Mouse (Mus musculus): Measurements from ENCODE around the gene Bicral. TPM values are rescaled to one million over a fixed set of nuclear protein-coding genes. Genes with fewer than 3 reads are reported as not detected.
A peak's percentile ranks its signal among the peaks of the same experiment; 100 is the strongest.
"Not testable (repeated sequence)": the region's sequence is repeated elsewhere in the genome, so short reads cannot be mapped to it uniquely, and the experiment has no call there.

The Bicral gene
- total RNA-seq, 1 experiment from 2014 or later, result 27.0 TPM

- ATAC-seq (replicated peaks in 1 of 2; ENCODE audit: insufficient read depth in 1 of 2, low FRiP score in 2 of 2, low TSS enrichment in 1 of 2, low read depth in 1 of 2, poor library complexity in 2 of 2, severe bottlenecking in 2 of 2), result peak; percentile 51 to 55; a peak in 2 of 4 replicates
Measured at GRCm38 (mm10) chr17:46828935-46829334, 29.3 kb downstream of the Bicral start.

- no peak for ATAC-seq (replicated peaks in 1 of 2; ENCODE audit: insufficient read depth in 1 of 2, low FRiP score in 2 of 2, low TSS enrichment in 1 of 2, low read depth in 1 of 2, poor library complexity in 2 of 2, severe bottlenecking in 2 of 2)
Measured at GRCm38 (mm10) chr17:46823091-46823490, 35.2 kb downstream of the Bicral start.

GRCm38 (mm10) chr17:46820628-46821027 is 37.7 kb downstream of the Bicral start:
- ATAC-seq (replicated peaks in 1 of 2; ENCODE audit: insufficient read depth in 1 of 2, low FRiP score in 2 of 2, low TSS enrichment in 1 of 2, low read depth in 1 of 2, poor library complexity in 2 of 2, severe bottlenecking in 2 of 2), result no peak

- peak in 1 of 2 experiments; percentile 29; a peak in 1 of 4 replicates for ATAC-seq (replicated peaks in 1 of 2; ENCODE audit: insufficient read depth in 1 of 2, low FRiP score in 2 of 2, low TSS enrichment in 1 of 2, low read depth in 1 of 2, poor library complexity in 2 of 2, severe bottlenecking in 2 of 2)
Measured at GRCm38 (mm10) chr17:46817734-46818158, 40.5 kb downstream of the Bicral start.

- ATAC-seq (replicated peaks in 1 of 2; ENCODE audit: insufficient read depth in 1 of 2, low FRiP score in 2 of 2, low TSS enrichment in 1 of 2, low read depth in 1 of 2, poor library complexity in 2 of 2, severe bottlenecking in 2 of 2), result no peak
Measured at GRCm38 (mm10) chr17:46816306-46816705, 42.0 kb downstream of the Bicral start.

- ATAC-seq (replicated peaks in 1 of 2; ENCODE audit: insufficient read depth in 1 of 2, low FRiP score in 2 of 2, low TSS enrichment in 1 of 2, low read depth in 1 of 2, poor library complexity in 2 of 2, severe bottlenecking in 2 of 2), result no peak
Measured at GRCm38 (mm10) chr17:46814497-46814896, 43.8 kb downstream of the Bicral start.

GRCm38 (mm10) chr17:46813637-46814036 is 44.6 kb downstream of the Bicral start:
- ATAC-seq (replicated peaks in 1 of 2; ENCODE audit: insufficient read depth in 1 of 2, low FRiP score in 2 of 2, low TSS enrichment in 1 of 2, low read depth in 1 of 2, poor library complexity in 2 of 2, severe bottlenecking in 2 of 2), result no peak

GRCm38 (mm10) chr17:46812442-46812841 is 45.8 kb downstream of the Bicral start:
- ATAC-seq (replicated peaks in 1 of 2; ENCODE audit: insufficient read depth in 1 of 2, low FRiP score in 2 of 2, low TSS enrichment in 1 of 2, low read depth in 1 of 2, poor library complexity in 2 of 2, severe bottlenecking in 2 of 2), result no peak

- no peak for ATAC-seq (replicated peaks in 1 of 2; ENCODE audit: insufficient read depth in 1 of 2, low FRiP score in 2 of 2, low TSS enrichment in 1 of 2, low read depth in 1 of 2, poor library complexity in 2 of 2, severe bottlenecking in 2 of 2)
Measured at GRCm38 (mm10) chr17:46810672-46811071, 47.6 kb downstream of the Bicral start.

- ATAC-seq (replicated peaks in 1 of 2; ENCODE audit: insufficient read depth in 1 of 2, low FRiP score in 2 of 2, low TSS enrichment in 1 of 2, low read depth in 1 of 2, poor library complexity in 2 of 2, severe bottlenecking in 2 of 2), result no peak
Measured at GRCm38 (mm10) chr17:46809131-46809830, 49.0 kb downstream of the Bicral start.

GRCm38 (mm10) chr17:46808376-46808775 is 49.9 kb downstream of the Bicral start:
- ATAC-seq (replicated peaks in 1 of 2; ENCODE audit: insufficient read depth in 1 of 2, low FRiP score in 2 of 2, low TSS enrichment in 1 of 2, low read depth in 1 of 2, poor library complexity in 2 of 2, severe bottlenecking in 2 of 2), result no peak

GRCm38 (mm10) chr17:46801761-46802160 is 56.5 kb downstream of the Bicral start:
- no peak for ATAC-seq (replicated peaks in 1 of 2; ENCODE audit: insufficient read depth in 1 of 2, low FRiP score in 2 of 2, low TSS enrichment in 1 of 2, low read depth in 1 of 2, poor library complexity in 2 of 2, severe bottlenecking in 2 of 2)

GRCm38 (mm10) chr17:46799680-46800079 is 58.6 kb downstream of the Bicral start:
- ATAC-seq (replicated peaks in 1 of 2; ENCODE audit: insufficient read depth in 1 of 2, low FRiP score in 2 of 2, low TSS enrichment in 1 of 2, low read depth in 1 of 2, poor library complexity in 2 of 2, severe bottlenecking in 2 of 2), result peak in 1 of 2 experiments; percentile 48; a peak in 2 of 4 replicates

GRCm38 (mm10) chr17:46797386-46797785 is 60.9 kb downstream of the Bicral start:
- ATAC-seq (replicated peaks in 1 of 2; ENCODE audit: insufficient read depth in 1 of 2, low FRiP score in 2 of 2, low TSS enrichment in 1 of 2, low read depth in 1 of 2, poor library complexity in 2 of 2, severe bottlenecking in 2 of 2), result no peak

- ATAC-seq (replicated peaks in 1 of 2; ENCODE audit: insufficient read depth in 1 of 2, low FRiP score in 2 of 2, low TSS enrichment in 1 of 2, low read depth in 1 of 2, poor library complexity in 2 of 2, severe bottlenecking in 2 of 2), result no peak
Measured at GRCm38 (mm10) chr17:46796743-46797142, 61.5 kb downstream of the Bicral start.

GRCm38 (mm10) chr17:46792963-46793362 is 65.3 kb downstream of the Bicral start:
- no peak for ATAC-seq (replicated peaks in 1 of 2; ENCODE audit: insufficient read depth in 1 of 2, low FRiP score in 2 of 2, low TSS enrichment in 1 of 2, low read depth in 1 of 2, poor library complexity in 2 of 2, severe bottlenecking in 2 of 2)

- not testable (repeated sequence) for ATAC-seq (replicated peaks in 1 of 2; ENCODE audit: insufficient read depth in 1 of 2, low FRiP score in 2 of 2, low TSS enrichment in 1 of 2, low read depth in 1 of 2, poor library complexity in 2 of 2, severe bottlenecking in 2 of 2)
Measured at GRCm38 (mm10) chr17:46787974-46788373, 70.3 kb downstream of the Bicral start.

GRCm38 (mm10) chr17:46786952-46787351 is 71.3 kb downstream of the Bicral start:
- no peak for ATAC-seq (replicated peaks in 1 of 2; ENCODE audit: insufficient read depth in 1 of 2, low FRiP score in 2 of 2, low TSS enrichment in 1 of 2, low read depth in 1 of 2, poor library complexity in 2 of 2, severe bottlenecking in 2 of 2)

- ATAC-seq (replicated peaks in 1 of 2; ENCODE audit: insufficient read depth in 1 of 2, low FRiP score in 2 of 2, low TSS enrichment in 1 of 2, low read depth in 1 of 2, poor library complexity in 2 of 2, severe bottlenecking in 2 of 2), result no peak
Measured at GRCm38 (mm10) chr17:46783222-46783565, 75.1 kb downstream of the Bicral start.

Measured in hematopoietic stem cell, adult 5-6 weeks (primary cell).